Mouse (Mus musculus) left cerebral cortex, postnatal 14 days (tissue): ENCODE data around the gene Zcchc8. TPM values are rescaled to one million over a fixed set of nuclear protein-coding genes. Genes with fewer than 3 reads are reported as not detected.

ENCODE experiments used
- DNase-seq, 2 experiments: peaks; one replicate each; pipeline ENCODE4 v3.0.0; 2021 to 2022; ENCODE audit warnings: low spot score in 2 of 2, mixed read lengths in 1 of 2
- intact Hi-C: fragments of 180-260 bp; cut with DNase I; formaldehyde crosslinking; loops from one replicate; pipeline ENCODE4 v1.15.1; 2025
- total RNA-seq, 2 experiments: library from RNA; stranded (reverse); gene quantifications; 2 replicates each; pipeline ENCODE4 v1.2.3; 2021

Gene Zcchc8
- total RNA-seq, 2 experiments from 2014 or later, result 37.0 to 37.2 TPM

DNA sequence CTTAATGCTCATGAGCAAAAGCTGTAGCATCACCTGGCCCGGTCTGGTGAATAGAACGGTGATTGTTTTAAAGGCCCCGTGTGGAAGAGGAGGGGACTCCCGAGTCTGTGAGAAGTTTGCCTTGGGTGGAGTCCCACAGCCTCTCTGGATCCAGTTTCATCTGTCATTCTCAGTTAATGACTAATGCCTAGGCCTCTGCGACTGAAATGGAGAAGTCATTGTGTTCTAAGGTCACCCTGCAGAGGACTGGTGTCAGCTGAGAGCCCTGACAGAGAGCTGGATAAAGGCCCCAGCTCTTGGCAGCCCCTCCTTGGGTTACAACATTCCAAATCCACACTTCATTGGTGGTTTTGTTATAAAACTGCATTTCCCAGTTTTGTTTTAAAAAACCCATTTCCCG, 26.4 kb downstream of the Zcchc8 start:
- no peak for DNase-seq
- intact Hi-C loops, result no loop called here

GRCm38 (mm10) chr5:123684221-123685144, 36.4 kb downstream of the Zcchc8 start, which contains the start of gene Clip1:
Gene Clip1 (minus strand): TSS chr5:123684618.
- DNase-seq, result peak; percentile 53 to 73
- intact Hi-C loops, result loop anchor here (5.0 kb wide), 1 partner anchor 52 kb away; no protein-coding TSS in a partner anchor

GRCm38 (mm10) chr5:123683377-123684220, 37.3 kb downstream of the Zcchc8 start:
- intact Hi-C loops, result loop anchor here (5.0 kb wide), 1 partner anchor 51 kb away; no protein-coding TSS in a partner anchor

DNA sequence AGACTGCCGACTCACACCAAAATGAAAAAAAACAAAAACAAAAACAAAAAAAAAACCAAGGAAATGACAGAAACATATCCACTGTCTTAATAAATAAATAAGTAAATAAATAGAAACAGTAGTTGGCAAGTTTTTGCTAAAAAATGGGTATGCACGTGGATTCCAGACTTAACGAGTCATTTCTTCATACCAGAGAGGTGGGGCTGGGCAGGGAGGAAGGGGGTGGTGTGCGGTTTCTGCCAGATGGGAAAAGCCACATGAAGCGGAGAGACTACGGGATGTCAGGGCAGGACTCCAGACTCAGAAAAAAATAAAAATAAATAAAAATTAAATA, 37.9 kb downstream of the Zcchc8 start:
- DNase-seq, result peak in 1 of 2 experiments; percentile 49
- intact Hi-C loops, result loop anchor here (5.0 kb wide), 1 partner anchor 51 kb away; no protein-coding TSS in a partner anchor

More at GRCm38 (mm10) chr5:123683377-123684220, 37.3 kb downstream of the Zcchc8 start:
- peak in 1 of 2 experiments; percentile 33 for DNase-seq

DNA sequence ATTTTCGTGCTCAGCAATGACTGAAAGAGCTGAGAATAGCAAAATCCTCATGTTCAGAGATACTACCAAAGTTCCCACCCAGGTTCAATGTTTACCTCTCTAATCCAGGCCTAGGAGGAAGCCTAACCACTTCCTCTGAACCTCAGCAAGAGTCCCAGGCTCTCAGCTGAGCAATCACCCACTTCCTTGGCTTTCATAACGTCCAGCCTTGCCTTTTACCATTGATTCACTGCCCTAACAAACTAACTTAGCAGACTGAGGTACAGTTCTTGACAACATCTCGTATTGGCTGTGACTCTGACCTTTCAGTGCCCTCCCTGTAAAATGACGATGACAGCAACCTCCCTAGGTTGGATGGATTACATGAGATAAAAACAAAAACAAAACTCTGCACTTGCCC, 38.5 kb downstream of the Zcchc8 start:
- DNase-seq, result no peak
- intact Hi-C loops, result loop anchor here (5.0 kb wide), 1 partner anchor 50 kb away; no protein-coding TSS in a partner anchor

GRCm38 (mm10) chr5:123679546-123680263, 41.2 kb downstream of the Zcchc8 start:
- DNase-seq, result no peak
- intact Hi-C loops, result loop anchor here (5.0 kb wide), 1 partner anchor 47 kb away; no protein-coding TSS in a partner anchor

DNA sequence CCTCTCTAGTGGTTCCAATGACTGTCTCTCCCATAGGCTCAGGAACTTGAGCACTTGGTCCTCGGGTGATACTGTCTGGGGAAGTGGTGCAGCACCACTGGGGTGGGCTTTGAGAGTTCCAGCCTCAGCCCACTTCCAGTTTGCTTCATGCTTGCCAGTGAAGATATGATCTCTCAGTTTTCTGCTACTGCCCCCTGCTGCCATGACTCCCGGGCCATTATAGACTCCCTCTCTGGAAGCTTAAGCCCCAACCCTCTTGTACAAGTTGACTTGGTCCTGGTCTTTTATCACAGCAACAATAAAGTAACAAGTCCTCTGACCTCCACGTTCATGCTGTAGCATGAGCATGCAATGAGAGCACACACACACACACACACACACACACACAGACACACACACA, 41.8 kb downstream of the Zcchc8 start:
- intact Hi-C loops, result no loop called here
- no peak for DNase-seq

GRCm38 (mm10) chr5:123675717-123676116, 45.2 kb downstream of the Zcchc8 start:
- DNase-seq, result no peak
- intact Hi-C loops, result no loop called here

DNA sequence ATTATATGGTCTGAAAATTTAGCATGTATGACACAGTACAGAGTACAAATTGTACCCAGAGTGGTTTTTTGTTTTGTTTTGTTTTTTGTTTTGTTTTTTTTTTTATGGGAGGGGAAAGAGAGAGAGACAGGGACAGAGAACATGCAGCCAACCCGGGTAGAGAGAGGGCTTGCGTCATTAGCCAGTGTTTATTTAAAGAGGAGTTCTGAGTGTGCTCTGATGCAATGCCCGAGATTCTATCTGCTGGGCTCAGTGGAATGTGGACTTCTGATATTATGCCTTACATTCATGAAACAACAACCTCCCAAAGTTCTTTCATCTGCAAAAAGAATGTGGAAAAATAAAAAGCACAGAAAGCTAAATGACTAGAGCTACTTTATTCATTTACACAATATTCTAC, 45.7 kb downstream of the Zcchc8 start:
- intact Hi-C loops, result no loop called here
- no peak for DNase-seq

- intact Hi-C loops, result no loop called here
- DNase-seq, result no peak
These were observed 49.5 kb downstream of the Zcchc8 start for GRCm38 (mm10) chr5:123671473-123671820.

DNA sequence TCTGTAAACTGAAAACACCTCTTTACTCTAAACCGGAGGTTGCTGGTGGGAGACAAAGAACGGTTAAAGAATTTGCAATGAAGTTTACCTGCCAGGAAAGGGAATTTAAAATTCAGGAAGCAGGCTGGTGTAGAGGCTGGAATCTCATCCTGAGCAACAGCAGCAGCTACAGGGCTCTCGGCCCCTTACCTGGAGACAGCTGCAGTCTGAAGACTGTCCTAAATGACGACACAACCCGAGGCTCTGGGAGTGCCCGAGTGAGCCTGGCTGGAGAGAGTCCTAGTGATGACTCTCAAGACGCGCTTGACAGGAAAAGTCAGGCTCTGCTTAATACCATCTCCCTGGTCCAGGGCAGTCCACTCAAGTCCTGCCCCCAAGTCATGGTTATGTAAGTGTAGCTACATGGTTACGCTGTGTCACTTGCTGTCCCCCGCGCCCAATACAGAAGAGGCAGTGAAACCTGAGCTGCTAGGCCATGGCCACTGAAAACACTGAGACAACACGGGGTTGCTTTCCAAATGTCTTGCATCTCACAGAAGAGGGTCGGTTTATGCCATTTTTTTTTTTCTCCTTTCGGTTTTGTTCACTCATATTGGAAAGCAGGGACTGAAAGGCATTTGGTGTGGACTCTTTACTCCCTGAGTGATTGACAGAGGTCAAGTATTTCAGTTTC, 50.0 kb downstream of the Zcchc8 start:
- no peak for DNase-seq
- intact Hi-C loops, result no loop called here

GRCm38 (mm10) chr5:123669991-123670799, 50.7 kb downstream of the Zcchc8 start:
- DNase-seq, result no peak
- intact Hi-C loops, result no loop called here

GRCm38 (mm10) chr5:123667915-123668314, 53.0 kb downstream of the Zcchc8 start:
- intact Hi-C loops, result no loop called here
- no peak for DNase-seq

- intact Hi-C loops, result no loop called here
- no peak for DNase-seq
These were observed 54.9 kb downstream of the Zcchc8 start for GRCm38 (mm10) chr5:123665956-123666355.

DNA sequence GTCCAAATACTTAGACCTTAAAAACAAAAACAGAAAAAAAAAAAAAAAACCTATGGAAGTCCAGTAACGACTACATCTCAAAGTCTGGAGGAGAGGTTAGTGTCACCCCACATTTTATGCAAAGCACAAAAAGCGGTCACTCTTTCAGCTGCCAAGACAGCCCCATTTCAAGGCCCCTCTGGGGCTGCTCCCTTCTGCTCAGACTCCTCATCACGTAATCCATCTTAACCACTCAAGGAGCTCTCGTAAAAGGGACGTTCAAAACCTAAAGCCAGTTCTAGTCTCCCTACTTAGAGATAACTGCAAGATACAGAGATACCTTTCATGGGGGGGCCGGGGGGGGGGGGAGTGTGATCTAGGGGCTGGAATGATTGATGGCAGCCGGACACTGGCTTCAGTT, 56.6 kb downstream of the Zcchc8 start:
- DNase-seq, result no peak
- intact Hi-C loops, result no loop called here

- DNase-seq, result peak in 1 of 2 experiments; percentile 51
- intact Hi-C loops, result no loop called here
These were observed 58.8 kb downstream of the Zcchc8 start for GRCm38 (mm10) chr5:123662059-123662458.

- intact Hi-C loops, result no loop called here
- peak in 1 of 2 experiments; percentile 62 for DNase-seq
These were observed 59.3 kb downstream of the Zcchc8 start for GRCm38 (mm10) chr5:123661602-123662001.

GRCm38 (mm10) chr5:123657651-123658050, 63.2 kb downstream of the Zcchc8 start:
- no peak for DNase-seq
- intact Hi-C loops, result no loop called here
